Mouse (Mus musculus): Measurements from ENCODE around the gene Meiob. TPM values are rescaled to one million over a fixed set of nuclear protein-coding genes. Genes with fewer than 3 reads are reported as not detected.

Meiob gene
- polyA plus RNA-seq, 1 experiment from 2014 or later = not detected

DNA sequence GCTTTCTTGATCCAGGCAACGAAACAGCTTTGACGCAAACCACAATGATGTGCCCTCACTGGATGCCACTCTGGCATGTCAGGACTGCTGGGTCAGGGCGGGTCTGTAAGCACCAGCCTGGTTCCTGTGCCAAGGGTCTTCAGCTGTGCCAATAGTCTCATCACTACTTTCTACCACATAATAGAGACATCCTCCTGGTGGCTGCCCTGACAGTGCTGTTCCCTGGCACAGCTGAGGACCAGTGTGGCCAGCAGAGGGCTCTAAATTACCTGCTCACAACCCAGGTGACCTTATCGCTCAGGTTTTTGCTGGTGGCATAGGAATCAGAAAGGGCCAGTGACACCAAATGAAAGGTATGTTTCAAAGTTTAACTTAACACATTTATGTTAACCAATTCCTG, 37.0 kb downstream of the Meiob start:
- no peaks in the 10 kb centered on the region for H3K9me3 ChIP-seq (ENCODE audit: control insufficient read depth, low read length)
- no peaks in the 10 kb centered on the region for H3K27me3 ChIP-seq (ENCODE audit: control insufficient read depth, insufficient read depth, low read length)
- ATAC-seq (replicated peaks; ENCODE audit: low FRiP score) (no peak), DNase-seq (ENCODE audit: low spot score) (no peak)
- H3K9ac ChIP-seq (ENCODE audit: low read length) = no peak overlapping the region
- H3K27ac ChIP-seq (ENCODE audit: low read depth, low read length) = no peak overlapping the region
- H3K4me3 ChIP-seq (ENCODE audit: low read depth, low read length) = no peak overlapping the region
- H3K4me2 ChIP-seq (ENCODE audit: low read depth, low read length, severe bottlenecking) = no peak overlapping the region
- 48% methylated on average over 4 of the region's 4 CpGs for WGBS
- no peaks in the 10 kb centered on the region for H3K4me1 ChIP-seq (replicated peaks; ENCODE audit: control insufficient read depth, insufficient read depth, low read length)
- no peaks in the 10 kb centered on the region for H3K36me3 ChIP-seq (ENCODE audit: control insufficient read depth, insufficient read depth, low read length)

- no peak overlapping the region for H3K4me2 ChIP-seq (ENCODE audit: low read depth, low read length, severe bottlenecking)
- no peaks in the 10 kb centered on the region for H3K36me3 ChIP-seq (ENCODE audit: control insufficient read depth, insufficient read depth, low read length)
- WGBS = 59% methylated on average over 2 of the region's 2 CpGs
- H3K27me3 ChIP-seq (ENCODE audit: control insufficient read depth, insufficient read depth, low read length) = no peaks in the 10 kb centered on the region
- H3K9me3 ChIP-seq (ENCODE audit: control insufficient read depth, low read length) = no peaks in the 10 kb centered on the region
- H3K4me3 ChIP-seq (ENCODE audit: low read depth, low read length) = no peak overlapping the region
- ATAC-seq (replicated peaks; ENCODE audit: low FRiP score) (no peak), DNase-seq (ENCODE audit: low spot score) (no peak)
- no peaks in the 10 kb centered on the region for H3K4me1 ChIP-seq (replicated peaks; ENCODE audit: control insufficient read depth, insufficient read depth, low read length)
- H3K9ac ChIP-seq (ENCODE audit: low read length) = no peak overlapping the region
- no peak overlapping the region for H3K27ac ChIP-seq (ENCODE audit: low read depth, low read length)
Observed at GRCm38 (mm10) chr17:24842631-24843030, 38.5 kb downstream of the Meiob start.

DNA sequence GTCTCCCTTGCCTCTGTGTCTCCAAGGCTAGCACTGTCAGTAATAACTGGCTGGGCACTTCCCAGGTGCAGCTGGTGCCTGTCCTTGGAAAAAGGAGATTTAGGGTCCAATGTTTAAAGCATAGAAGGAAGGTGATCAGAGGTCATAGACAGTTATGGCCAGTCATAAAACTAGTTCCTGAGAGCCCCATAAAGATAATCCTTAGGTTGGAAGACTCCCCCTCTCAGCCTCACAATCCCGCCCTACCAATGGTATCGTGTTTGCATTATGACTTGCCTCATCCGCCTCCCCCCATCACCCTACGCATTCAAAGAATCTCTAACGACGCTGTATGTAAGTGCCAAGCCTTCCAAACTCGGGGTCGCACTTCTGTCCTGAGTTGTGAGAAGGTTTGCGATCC, 40.4 kb downstream of the Meiob start:
- H3K9ac ChIP-seq (ENCODE audit: low read length) = no peak overlapping the region
- peaks cover 5% of the 10 kb centered on the region; the same call in 1 of the 2 replicates for H3K4me1 ChIP-seq (replicated peaks; ENCODE audit: control insufficient read depth, insufficient read depth, low read length)
- no peaks in the 10 kb centered on the region for H3K27me3 ChIP-seq (ENCODE audit: control insufficient read depth, insufficient read depth, low read length)
- H3K9me3 ChIP-seq (ENCODE audit: control insufficient read depth, low read length) = no peaks in the 10 kb centered on the region
- 61% methylated on average over 9 of the region's 9 CpGs for WGBS
- DNase-seq (ENCODE audit: low spot score) (no peak), ATAC-seq (replicated peaks; ENCODE audit: low FRiP score) (no peak)
- no peaks in the 10 kb centered on the region for H3K36me3 ChIP-seq (ENCODE audit: control insufficient read depth, insufficient read depth, low read length)
- H3K4me2 ChIP-seq (ENCODE audit: low read depth, low read length, severe bottlenecking) = no peak overlapping the region
- no peak overlapping the region for H3K4me3 ChIP-seq (ENCODE audit: low read depth, low read length)
- no peak overlapping the region for H3K27ac ChIP-seq (ENCODE audit: low read depth, low read length)

DNA sequence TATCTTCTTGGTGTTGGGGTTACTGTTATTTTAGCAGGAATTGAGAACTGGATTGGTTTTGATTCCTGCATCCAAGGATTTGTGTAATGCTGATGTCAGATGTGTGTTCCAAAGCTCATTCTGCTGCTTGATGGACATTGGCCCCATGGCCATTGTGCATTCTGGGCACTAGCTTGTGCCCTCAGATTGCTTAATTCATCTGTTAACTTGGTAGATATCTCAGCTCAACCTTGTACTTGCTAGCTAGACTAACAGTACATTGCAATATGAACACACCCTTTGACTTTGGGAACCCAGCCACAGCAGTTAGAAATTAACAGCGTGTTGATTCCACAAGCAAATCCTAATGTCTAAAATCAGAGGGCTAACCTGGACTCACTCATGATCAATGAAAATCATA, 43.3 kb downstream of the Meiob start:
- H3K4me1 ChIP-seq (replicated peaks; ENCODE audit: control insufficient read depth, insufficient read depth, low read length) = peaks cover 10% of the 10 kb centered on the region
- H3K4me3 ChIP-seq (ENCODE audit: low read depth, low read length) = no peak overlapping the region
- no peak overlapping the region for H3K9ac ChIP-seq (ENCODE audit: low read length)
- no peak overlapping the region for H3K27ac ChIP-seq (ENCODE audit: low read depth, low read length)
- H3K4me2 ChIP-seq (ENCODE audit: low read depth, low read length, severe bottlenecking) = no peak overlapping the region
- no peak for ATAC-seq (replicated peaks; ENCODE audit: low FRiP score)
- H3K9me3 ChIP-seq (ENCODE audit: control insufficient read depth, low read length) = no peaks in the 10 kb centered on the region
- 90% methylated on average over 1 of the region's 1 CpGs for WGBS
- DNase-seq (ENCODE audit: low spot score) = no peak
- H3K36me3 ChIP-seq (ENCODE audit: control insufficient read depth, insufficient read depth, low read length) = no peaks in the 10 kb centered on the region
- peaks cover 9% of the 10 kb centered on the region for H3K27me3 ChIP-seq (ENCODE audit: control insufficient read depth, insufficient read depth, low read length)

DNA sequence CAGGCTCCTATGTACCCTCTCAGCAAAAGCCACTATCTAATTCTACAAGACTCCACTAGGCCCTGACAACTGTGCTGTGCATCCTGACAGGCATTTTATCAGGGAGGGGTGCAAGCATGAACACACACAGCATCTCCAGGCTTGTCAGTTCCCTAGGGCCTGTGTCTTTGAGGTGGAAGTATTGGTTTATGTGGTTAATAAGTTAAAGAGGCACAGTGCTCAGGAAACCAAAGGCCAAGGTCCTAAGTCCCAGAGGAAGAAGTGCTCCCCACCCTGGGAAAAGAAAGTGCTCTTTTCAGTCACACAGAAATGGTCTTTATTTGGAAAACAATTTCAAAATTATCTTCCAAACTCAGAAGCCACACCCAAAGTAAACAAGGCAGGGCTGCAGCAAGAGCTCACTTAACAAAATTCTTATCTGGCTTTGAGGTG, 44.5 kb downstream of the Meiob start:
- H3K4me3 ChIP-seq (ENCODE audit: low read depth, low read length) = no peak overlapping the region
- 0 out of 2 replicates have a peak overlapping the region, but pooled peaks have one; percentile 26 for H3K4me2 ChIP-seq (ENCODE audit: low read depth, low read length, severe bottlenecking)
- ATAC-seq (replicated peaks; ENCODE audit: low FRiP score) (no peak), DNase-seq (ENCODE audit: low spot score) (no peak)
- H3K36me3 ChIP-seq (ENCODE audit: control insufficient read depth, insufficient read depth, low read length) = no peaks in the 10 kb centered on the region
- H3K9me3 ChIP-seq (ENCODE audit: control insufficient read depth, low read length) = no peaks in the 10 kb centered on the region
- H3K4me1 ChIP-seq (replicated peaks; ENCODE audit: control insufficient read depth, insufficient read depth, low read length) = peaks cover 10% of the 10 kb centered on the region
- no peak overlapping the region for H3K9ac ChIP-seq (ENCODE audit: low read length)
- 0 out of 2 replicates have a peak overlapping the region, but pooled peaks have one; percentile 38 for H3K27ac ChIP-seq (ENCODE audit: low read depth, low read length)
- H3K27me3 ChIP-seq (ENCODE audit: control insufficient read depth, insufficient read depth, low read length) = peaks cover 9% of the 10 kb centered on the region

- Histone ChIP-seq H3K27me3 (ENCODE audit: control insufficient read depth, insufficient read depth, low read length) (peaks cover 9% of the 10 kb centered on the region), H3K4me1 (replicated peaks; ENCODE audit: control insufficient read depth, insufficient read depth, low read length) (peaks cover 10% of the 10 kb centered on the region), H3K4me2 (ENCODE audit: low read depth, low read length, severe bottlenecking) (peak overlapping the region; percentile 84), H3K4me3 (ENCODE audit: low read depth, low read length) (peak overlapping the region; percentile 76), H3K9me3 (ENCODE audit: control insufficient read depth, low read length) (no peaks in the 10 kb centered on the region), H3K27ac (ENCODE audit: low read depth, low read length) (peak overlapping the region; percentile 79; the same call in 1 of the 2 replicates), H3K9ac (ENCODE audit: low read length) (peak overlapping the region; percentile 70), H3K36me3 (ENCODE audit: control insufficient read depth, insufficient read depth, low read length) (no peaks in the 10 kb centered on the region)
- WGBS = 0% methylated on average over 21 of the region's 21 CpGs
- ATAC-seq (replicated peaks; ENCODE audit: low FRiP score) = peak; percentile 66; the same call in 1 of the 2 replicates
- no peak for DNase-seq (ENCODE audit: low spot score)
Observed at GRCm38 (mm10) chr17:24849733-24850064, 45.6 kb downstream of the Meiob start.

GRCm38 (mm10) chr17:24850065-24850772, 46.1 kb downstream of the Meiob start, which contains the start of gene Fahd1:
Gene Fahd1 (minus strand): TSS chr17:24850364.
- peak within 1 kb of the TSS; percentile 79; the same call in 1 of the 2 replicates for H3K27ac ChIP-seq (ENCODE audit: low read depth, low read length)
- peak; percentile 100 for ATAC-seq (replicated peaks; ENCODE audit: low FRiP score)
- peak within 1 kb of the TSS; percentile 76 for H3K4me3 ChIP-seq (ENCODE audit: low read depth, low read length)
- H3K9ac ChIP-seq (ENCODE audit: low read length) = peak within 1 kb of the TSS; percentile 70
- no peaks in the 10 kb centered on the region for H3K9me3 ChIP-seq (ENCODE audit: control insufficient read depth, low read length)
- H3K36me3 ChIP-seq (ENCODE audit: control insufficient read depth, insufficient read depth, low read length) = no peaks in the 10 kb centered on the region
- under 1% methylated on average over 58 of the region's 58 CpGs for WGBS
- peak within 1 kb of the TSS; percentile 94 for H3K4me2 ChIP-seq (ENCODE audit: low read depth, low read length, severe bottlenecking)
- DNase-seq (ENCODE audit: low spot score) = peak; percentile 96
- H3K4me1 ChIP-seq (replicated peaks; ENCODE audit: control insufficient read depth, insufficient read depth, low read length) = peaks cover 10% of the 10 kb centered on the region
- H3K27me3 ChIP-seq (ENCODE audit: control insufficient read depth, insufficient read depth, low read length) = peaks cover 9% of the 10 kb centered on the region

GRCm38 (mm10) chr17:24850773-24851127, 46.7 kb downstream of the Meiob start:
- H3K4me3 ChIP-seq (ENCODE audit: low read depth, low read length) = peak overlapping the region; percentile 76
- H3K9ac ChIP-seq (ENCODE audit: low read length) = peak overlapping the region; percentile 68
- peaks cover 10% of the 10 kb centered on the region for H3K4me1 ChIP-seq (replicated peaks; ENCODE audit: control insufficient read depth, insufficient read depth, low read length)
- ATAC-seq (replicated peaks; ENCODE audit: low FRiP score) (no peak), DNase-seq (ENCODE audit: low spot score) (no peak)
- H3K4me2 ChIP-seq (ENCODE audit: low read depth, low read length, severe bottlenecking) = peak overlapping the region; percentile 94
- WGBS = 2% methylated on average over 20 of the region's 20 CpGs
- peaks cover 9% of the 10 kb centered on the region for H3K27me3 ChIP-seq (ENCODE audit: control insufficient read depth, insufficient read depth, low read length)
- H3K36me3 ChIP-seq (ENCODE audit: control insufficient read depth, insufficient read depth, low read length) = no peaks in the 10 kb centered on the region
- no peaks in the 10 kb centered on the region for H3K9me3 ChIP-seq (ENCODE audit: control insufficient read depth, low read length)
- no peak overlapping the region for H3K27ac ChIP-seq (ENCODE audit: low read depth, low read length)

All from forebrain, embryonic 11.5 days (tissue).